Mouse (Mus musculus) midbrain, embryonic 16.5 days (tissue): ENCODE data around the gene Ssh3. TPM values are rescaled to one million over a fixed set of nuclear protein-coding genes. Genes with fewer than 3 reads are reported as not detected.
"Not testable (repeated sequence)": the region's sequence is repeated elsewhere in the genome, so short reads cannot be mapped to it uniquely, and the experiment has no call there.

Source experiments
- ATAC-seq: fragments of 200-750 bp; cut with Nextera tagmentation; 2 replicates; pipeline ENCODE4 v1.8.0; 2017; ENCODE audit warnings: moderate TSS enrichment
- H3K27ac ChIP-seq: fragments of 300-500 bp; sonication (generic); 2 replicates; pipeline ENCODE4 v1.5.1; 2014; ENCODE audit warnings: mild to moderate bottlenecking, low read length, mixed read lengths
- H3K27me3 ChIP-seq: fragments of 300-500 bp; sonication (generic); 2 replicates; pipeline ENCODE4 v1.6.1; 2014; ENCODE audit warnings: low read depth, low read length, mixed read lengths; ENCODE audit not compliant: control insufficient read depth, insufficient read depth
- H3K36me3 ChIP-seq: fragments of 300-500 bp; sonication (generic); 2 replicates; pipeline ENCODE4 v1.6.1; 2014; ENCODE audit warnings: mild to moderate bottlenecking, low read length, moderate library complexity, mixed read lengths; ENCODE audit not compliant: control insufficient read depth, insufficient read depth
- H3K4me1 ChIP-seq: fragments of 300-500 bp; sonication (generic); 2 replicates; pipeline ENCODE4 v1.6.1; 2014; ENCODE audit warnings: mild to moderate bottlenecking, low read length, mixed read lengths; ENCODE audit not compliant: control insufficient read depth, insufficient read depth
- H3K4me2 ChIP-seq: fragments of 300-500 bp; sonication (generic); 2 replicates; pipeline ENCODE4 v1.6.1; 2014; ENCODE audit warnings: mild to moderate bottlenecking, low read length, mixed read lengths
- H3K4me3 ChIP-seq: fragments of 300-500 bp; sonication (generic); 2 replicates; pipeline ENCODE4 v1.5.1; 2014; ENCODE audit warnings: low read depth, mild to moderate bottlenecking, low read length, moderate library complexity, mixed read lengths
- H3K9ac ChIP-seq: fragments of 300-500 bp; sonication (generic); 2 replicates; pipeline ENCODE4 v1.6.1; 2014; ENCODE audit warnings: low read depth, low read length, mixed read lengths
- H3K9me3 ChIP-seq: fragments of 300-500 bp; sonication (generic); replicated peaks from 2 replicates; pipeline ENCODE4 v1.6.1; 2014; ENCODE audit warnings: mild to moderate bottlenecking, low read length, mixed read lengths; ENCODE audit not compliant: control insufficient read depth, poor library complexity, severe bottlenecking
- WGBS: fragments of 180-500 bp; shearing (Covaris S2); extraction: QIAGEN DNeasy Blood & Tissue Kit; methylation state at CpG from one replicate; pipeline ENCODE4 v1.1.7; 2014; 5-methylcytosine and 5-hydroxymethylcytosine counted together
- polyA plus RNA-seq: library from polyadenylated mRNA; unstranded; fragments of >200 nt; fragmentation: Nextera tagmentation; extraction: Ambion mirVana; gene quantifications from 2 replicates; pipeline ENCODE4 v1.2.1, GENCODE M21; 2015

Gene Ssh3
- polyA plus RNA-seq, 1 experiment from 2014 or later = 19.6 TPM

DNA sequence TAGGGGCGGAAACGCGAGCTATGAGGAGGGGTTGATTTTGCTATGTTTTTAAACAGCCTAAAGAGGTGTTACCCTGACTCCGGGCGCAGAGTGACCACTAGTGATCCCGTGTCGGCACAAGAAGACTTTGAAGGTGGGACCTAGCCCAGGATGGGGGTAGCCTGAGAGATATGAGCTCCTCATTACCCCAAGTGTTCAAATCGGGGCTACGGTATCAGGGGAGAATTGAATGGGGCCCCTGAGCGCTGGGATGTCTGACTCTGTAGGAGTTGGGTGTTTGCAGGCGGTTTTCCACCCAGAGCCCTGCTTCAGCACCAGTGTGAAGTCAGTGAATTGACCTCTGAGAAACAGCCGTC is 11.1 kb downstream of the Ssh3 start:
- Histone ChIP-seq H3K27ac (no peak overlapping the region), H3K36me3 (no peaks in the 10 kb centered on the region), H3K9me3 (no peaks in the 10 kb centered on the region), H3K4me2 (peak overlapping the region; percentile 91), H3K27me3 (no peaks in the 10 kb centered on the region), H3K4me3 (peak overlapping the region; percentile 66), H3K4me1 (peaks cover 2% of the 10 kb centered on the region; the same call in 1 of the 2 replicates), H3K9ac (peak overlapping the region; percentile 40)
- 18% methylated on average over 12 of the region's 12 CpGs for WGBS
- ATAC-seq = no peak

DNA sequence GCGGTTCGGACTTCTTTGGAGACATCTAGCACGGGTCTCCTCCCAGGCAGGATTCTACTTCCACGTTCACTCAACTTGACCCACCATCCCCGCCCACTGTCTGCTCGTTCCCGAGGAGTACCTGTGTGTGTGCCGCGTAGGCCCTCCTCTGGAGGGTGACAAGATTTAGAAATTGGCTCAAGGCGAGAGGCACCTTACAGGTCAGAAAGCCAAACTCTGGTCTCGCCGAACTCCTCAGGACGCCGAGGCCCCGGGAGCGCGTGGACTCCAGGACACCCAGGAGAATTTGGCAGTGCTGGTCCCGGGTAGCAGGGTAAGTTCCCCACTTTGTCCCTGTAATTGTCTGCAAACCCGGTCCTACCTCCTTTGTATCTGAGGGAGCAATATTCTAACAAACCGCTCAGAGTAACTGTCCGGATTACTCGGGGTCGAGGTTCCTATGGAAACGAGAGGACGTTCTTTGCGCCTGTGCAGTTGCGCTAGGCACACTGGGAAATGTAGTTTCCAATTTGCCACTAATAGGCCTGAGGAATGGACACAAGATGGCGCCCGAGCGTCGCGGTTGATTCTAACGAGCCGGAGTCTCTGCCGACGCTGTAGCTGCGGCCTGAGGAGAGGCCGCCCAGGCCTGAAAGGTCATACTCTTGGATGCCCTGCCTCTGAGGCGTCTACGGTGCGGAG is 11.6 kb downstream of the Ssh3 start:
- Histone ChIP-seq H3K4me2 (peak overlapping the region; percentile 91), H3K36me3 (no peaks in the 10 kb centered on the region), H3K9me3 (no peaks in the 10 kb centered on the region), H3K9ac (peak overlapping the region; percentile 73), H3K27ac (peak overlapping the region; percentile 69), H3K4me3 (peak overlapping the region; percentile 66), H3K27me3 (no peaks in the 10 kb centered on the region), H3K4me1 (peaks cover 2% of the 10 kb centered on the region; the same call in 1 of the 2 replicates)
- under 1% methylated on average over 41 of the region's 41 CpGs for WGBS
- ATAC-seq = peak; percentile 94

DNA sequence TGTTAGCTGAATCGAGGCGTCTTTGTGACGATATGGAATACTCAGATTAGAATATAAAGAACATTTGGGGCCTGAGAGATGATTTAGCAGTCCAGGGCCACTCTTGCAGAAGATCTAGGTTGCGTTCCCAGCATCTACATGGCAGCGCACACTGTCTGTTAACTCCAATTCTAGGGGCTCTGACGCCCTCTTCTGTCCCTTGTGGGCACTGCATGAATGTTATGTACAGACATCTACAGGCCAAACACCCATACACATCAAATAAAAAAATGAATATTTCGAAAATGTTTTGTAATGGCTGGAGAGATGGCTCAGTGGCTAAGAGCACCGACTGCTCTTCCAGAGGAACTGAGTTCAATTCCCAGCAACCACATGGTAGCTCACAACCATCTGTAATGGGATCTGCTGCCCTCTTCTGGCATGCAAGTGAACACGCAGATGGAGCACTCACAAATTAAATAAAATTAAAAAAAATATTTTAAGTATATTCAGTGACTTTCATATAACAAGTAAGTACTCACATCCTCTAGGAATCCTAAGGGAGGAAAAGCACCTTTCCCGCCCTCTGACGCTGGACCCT is 13.3 kb downstream of the Ssh3 start:
- no peak for ATAC-seq
- H3K27ac ChIP-seq = no peak overlapping the region
- no peak overlapping the region for H3K4me3 ChIP-seq
- H3K9ac ChIP-seq = no peak overlapping the region
- peaks cover 2% of the 10 kb centered on the region; the same call in 1 of the 2 replicates for H3K4me1 ChIP-seq
- H3K9me3 ChIP-seq = no peaks in the 10 kb centered on the region
- no peaks in the 10 kb centered on the region for H3K36me3 ChIP-seq
- no peaks in the 10 kb centered on the region for H3K27me3 ChIP-seq
- WGBS = 73% methylated on average over 11 of the region's 11 CpGs
- no peak overlapping the region for H3K4me2 ChIP-seq

DNA sequence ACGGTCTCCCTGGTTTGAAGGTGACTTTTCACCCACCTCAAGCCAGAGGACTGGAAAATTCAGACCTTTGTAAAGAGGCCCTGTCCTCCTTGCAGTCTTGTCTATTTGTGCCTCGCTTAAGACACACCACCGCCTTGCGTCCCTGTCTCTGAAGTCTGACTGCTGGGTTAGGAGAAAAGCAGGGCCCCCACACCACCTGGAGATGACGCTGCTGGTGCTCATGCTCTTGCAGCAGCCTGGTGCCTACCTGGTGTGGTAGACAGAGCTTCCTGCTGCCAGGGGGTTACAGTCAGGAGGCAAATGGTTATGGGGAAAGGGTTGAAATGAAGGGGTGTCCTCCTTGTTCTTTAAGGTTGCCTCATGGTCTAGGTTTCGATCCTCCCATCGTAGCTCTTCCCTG is 14.8 kb downstream of the Ssh3 start:
- Histone ChIP-seq H3K9ac (no peak overlapping the region), H3K4me2 (no peak overlapping the region), H3K27me3 (no peaks in the 10 kb centered on the region), H3K9me3 (no peaks in the 10 kb centered on the region), H3K36me3 (no peaks in the 10 kb centered on the region), H3K4me1 (peaks cover 2% of the 10 kb centered on the region; the same call in 1 of the 2 replicates), H3K27ac (no peak overlapping the region), H3K4me3 (no peak overlapping the region)
- WGBS = 89% methylated on average over 7 of the region's 7 CpGs
- ATAC-seq = no peak

DNA sequence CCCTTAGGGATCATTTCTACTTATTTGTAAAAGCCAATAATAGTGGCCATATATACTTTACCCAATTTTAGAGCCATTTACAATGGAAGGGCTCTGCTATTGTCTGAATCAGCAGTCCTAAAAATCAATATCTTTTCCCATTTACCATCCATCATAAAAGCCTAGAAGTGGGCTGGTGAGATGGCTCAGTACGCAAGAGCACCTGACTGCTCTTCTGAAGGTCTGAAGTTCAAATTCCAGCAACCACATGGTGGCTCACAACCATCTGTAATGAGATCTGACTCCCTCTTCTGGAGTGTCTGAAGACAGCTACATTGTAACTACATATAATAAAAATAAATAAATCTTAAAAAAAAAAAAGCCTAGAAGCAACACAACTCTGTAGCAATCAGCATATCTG is 20.3 kb downstream of the Ssh3 start:
- H3K9ac ChIP-seq, H3K4me3 ChIP-seq, H3K36me3 ChIP-seq, ATAC-seq, H3K4me2 ChIP-seq, H3K27me3 ChIP-seq, H3K4me1 ChIP-seq, H3K27ac ChIP-seq, H3K9me3 ChIP-seq: not testable (repeated sequence)
- WGBS = 71% methylated on average over 1 of the region's 1 CpGs

DNA sequence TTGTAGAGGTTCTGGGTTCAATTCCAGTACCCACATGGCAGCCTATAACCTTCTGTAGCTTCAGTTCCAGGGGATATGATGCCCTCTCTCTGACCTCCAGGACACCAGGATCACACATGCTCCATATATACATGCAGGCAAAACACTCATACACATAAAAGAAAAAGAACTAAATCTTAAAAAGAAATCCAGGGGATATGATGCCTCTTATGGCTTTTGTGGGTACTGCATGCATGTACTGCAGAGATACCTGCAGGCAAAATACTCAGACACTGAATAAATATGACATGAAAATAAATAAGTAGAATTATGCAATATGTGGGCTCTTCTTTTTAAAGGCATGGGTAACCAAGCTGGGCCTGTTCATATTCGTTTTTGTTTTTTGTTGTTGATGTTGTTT is 22.0 kb downstream of the Ssh3 start:
- Histone ChIP-seq H3K27ac (no peak overlapping the region), H3K9me3 (no peaks in the 10 kb centered on the region), H3K4me1 (no peaks in the 10 kb centered on the region), H3K27me3 (no peaks in the 10 kb centered on the region), H3K4me3 (no peak overlapping the region), H3K36me3 (no peaks in the 10 kb centered on the region), H3K4me2 (no peak overlapping the region), H3K9ac (no peak overlapping the region)
- 53% methylated on average over 1 of the region's 1 CpGs for WGBS
- ATAC-seq = no peak

DNA sequence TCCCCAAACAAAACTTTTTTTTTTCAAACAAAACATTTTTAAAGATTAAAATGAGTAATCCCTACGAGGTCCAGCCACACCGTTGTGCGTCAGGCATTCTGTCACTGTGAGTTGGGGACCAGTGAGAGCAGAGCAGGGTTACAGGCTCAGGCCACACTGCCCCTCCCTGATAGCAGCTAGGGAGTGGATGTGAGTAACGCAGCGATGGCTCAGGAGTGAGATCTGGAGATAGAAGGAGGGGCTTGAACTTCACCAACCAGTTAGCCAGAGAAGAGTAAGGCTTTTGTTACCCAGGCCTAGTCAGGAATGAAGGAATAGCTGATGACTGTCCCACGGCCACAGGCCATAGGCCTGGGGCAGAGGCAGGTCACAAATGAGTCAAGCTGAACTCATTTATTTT is 24.2 kb downstream of the Ssh3 start:
- 84% methylated on average over 6 of the region's 6 CpGs for WGBS
- ATAC-seq = no peak

DNA sequence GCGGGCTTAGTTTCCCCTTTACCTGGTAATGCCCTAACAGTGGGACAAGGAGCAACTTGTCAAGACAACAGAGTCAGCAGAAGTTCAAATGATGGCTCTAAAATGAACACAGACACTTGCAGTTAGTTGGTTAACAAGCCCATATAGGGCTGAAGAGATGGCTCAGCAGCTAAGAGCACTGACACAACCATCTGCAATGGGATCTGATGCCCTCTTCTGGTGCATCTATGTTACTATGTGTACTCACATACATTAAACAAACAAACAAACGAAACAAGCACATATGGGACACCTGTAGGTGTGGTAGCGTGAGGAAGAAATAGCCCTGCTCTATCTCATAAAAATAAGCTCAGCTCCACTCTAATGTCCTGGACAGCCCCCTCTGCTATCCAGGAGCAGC is 26.6 kb downstream of the Ssh3 start:
- H3K9me3 ChIP-seq = no peaks in the 10 kb centered on the region
- H3K9ac ChIP-seq = no peak overlapping the region
- no peak for ATAC-seq
- H3K4me1 ChIP-seq = no peaks in the 10 kb centered on the region
- H3K36me3 ChIP-seq = no peaks in the 10 kb centered on the region
- 69% methylated on average over 3 of the region's 3 CpGs for WGBS
- H3K4me2 ChIP-seq = no peak overlapping the region
- H3K27ac ChIP-seq = no peak overlapping the region
- no peaks in the 10 kb centered on the region for H3K27me3 ChIP-seq
- no peak overlapping the region for H3K4me3 ChIP-seq

More for the DNA sequence above, 24.2 kb downstream of the Ssh3 start:
- H3K4me3 ChIP-seq = no peak overlapping the region
- H3K9me3 ChIP-seq = no peaks in the 10 kb centered on the region
- no peaks in the 10 kb centered on the region for H3K27me3 ChIP-seq
- H3K4me2 ChIP-seq = no peak overlapping the region
- no peak overlapping the region for H3K9ac ChIP-seq
- no peaks in the 10 kb centered on the region for H3K4me1 ChIP-seq
- no peak overlapping the region for H3K27ac ChIP-seq
- H3K36me3 ChIP-seq = no peaks in the 10 kb centered on the region

DNA sequence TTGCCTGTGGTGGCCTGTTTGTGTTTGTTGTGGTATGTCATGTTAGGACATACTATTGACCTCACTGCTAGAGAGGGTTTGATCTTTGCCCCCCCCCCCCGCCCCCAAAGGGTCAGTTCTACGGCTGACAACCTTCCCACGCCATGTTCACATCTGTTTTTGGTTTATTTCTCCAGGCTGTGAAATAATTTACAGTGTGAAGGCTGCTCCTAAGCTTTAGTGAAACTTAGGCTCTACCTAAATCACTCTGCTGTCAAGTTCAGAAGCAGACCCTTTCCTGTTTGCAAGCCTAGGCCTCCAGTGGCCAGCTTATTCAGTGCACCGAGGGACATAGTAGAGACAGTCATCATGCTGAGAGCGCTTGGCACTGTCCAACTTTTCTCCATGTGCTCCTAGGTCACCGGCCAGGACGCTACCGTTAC is 28.7 kb downstream of the Ssh3 start:
- no peak overlapping the region for H3K4me2 ChIP-seq
- WGBS = 81% methylated on average over 8 of the region's 8 CpGs
- H3K27ac ChIP-seq = no peak overlapping the region
- ATAC-seq = no peak
- H3K9me3 ChIP-seq = no peaks in the 10 kb centered on the region
- H3K4me3 ChIP-seq = no peak overlapping the region
- no peaks in the 10 kb centered on the region for H3K4me1 ChIP-seq
- no peak overlapping the region for H3K9ac ChIP-seq
- no peaks in the 10 kb centered on the region for H3K36me3 ChIP-seq
- no peaks in the 10 kb centered on the region for H3K27me3 ChIP-seq
